Mouse (Mus musculus) gastrocnemius, adult 8-10 months (tissue): ENCODE measurements at regions not wholly inside any gene's neighbourhood (a gene's known extent, or its start where the extent isn't known, plus 50 kb on each side); places are given as distances from the start of the nearest gene placed in this dataset.

Source experiments
- DNase-seq, 2 experiments: peaks; one replicate each; pipeline ENCODE4 v3.0.0; 2022; ENCODE audit warnings: low spot score in 2 of 2

GRCm38 (mm10) chr2:27812946-27813345, 73.3 kb upstream of the Col5a1 start:
- no peak for DNase-seq

- peak; percentile 55 for DNase-seq
Observed at GRCm38 (mm10) chr2:27813370-27813769, 72.9 kb upstream of the Col5a1 start.

- no peak for DNase-seq
Observed at GRCm38 (mm10) chr2:27818656-27819055, 67.6 kb upstream of the Col5a1 start.

DNA sequence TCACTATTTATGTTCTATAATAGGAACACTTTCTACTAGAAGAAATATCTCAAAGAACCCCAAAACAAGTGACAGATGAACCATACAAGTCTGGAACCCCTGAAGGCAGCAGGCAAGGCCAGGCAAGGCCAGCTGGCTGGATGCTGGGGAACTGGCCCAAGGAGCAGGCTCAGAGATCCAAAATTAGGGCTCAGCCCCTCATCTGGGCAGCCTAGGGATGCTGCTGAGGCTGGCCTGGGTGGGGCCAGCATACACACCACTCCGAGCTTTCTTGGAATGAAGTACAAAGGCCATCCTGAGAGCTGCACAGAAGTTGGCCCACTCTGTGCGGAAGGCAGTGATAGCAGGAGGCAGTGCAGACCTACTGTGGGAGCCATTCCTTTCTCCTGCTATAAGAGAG, 59.4 kb upstream of the Col5a1 start:
- DNase-seq, result no peak

DNA sequence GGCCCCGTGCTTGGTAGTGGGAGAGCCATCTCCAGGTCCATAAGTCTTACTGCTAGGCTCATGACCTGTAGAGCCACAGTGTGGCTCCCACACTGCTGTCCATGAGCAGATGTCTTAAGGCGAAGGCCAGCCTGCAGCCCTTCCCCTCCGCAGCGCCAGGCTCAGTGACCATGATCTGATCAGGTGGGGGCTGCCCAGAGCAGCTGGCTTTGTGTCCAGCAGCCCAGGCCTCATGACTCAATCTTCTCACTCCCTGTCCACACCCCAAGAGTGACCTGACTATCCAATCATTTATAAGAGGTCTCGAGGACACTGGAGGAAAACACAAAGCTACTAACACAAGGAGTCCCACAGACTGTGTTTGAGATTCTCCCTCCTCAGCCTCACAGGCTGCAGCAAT, 58.6 kb upstream of the Col5a1 start:
- DNase-seq, result no peak

GRCm38 (mm10) chr2:27828237-27828636, 58.0 kb upstream of the Col5a1 start:
- no peak for DNase-seq

GRCm38 (mm10) chr2:27829551-27829950, 56.7 kb upstream of the Col5a1 start:
- DNase-seq, result no peak

GRCm38 (mm10) chr2:27834971-27835370, 51.3 kb upstream of the Col5a1 start:
- no peak for DNase-seq

DNA sequence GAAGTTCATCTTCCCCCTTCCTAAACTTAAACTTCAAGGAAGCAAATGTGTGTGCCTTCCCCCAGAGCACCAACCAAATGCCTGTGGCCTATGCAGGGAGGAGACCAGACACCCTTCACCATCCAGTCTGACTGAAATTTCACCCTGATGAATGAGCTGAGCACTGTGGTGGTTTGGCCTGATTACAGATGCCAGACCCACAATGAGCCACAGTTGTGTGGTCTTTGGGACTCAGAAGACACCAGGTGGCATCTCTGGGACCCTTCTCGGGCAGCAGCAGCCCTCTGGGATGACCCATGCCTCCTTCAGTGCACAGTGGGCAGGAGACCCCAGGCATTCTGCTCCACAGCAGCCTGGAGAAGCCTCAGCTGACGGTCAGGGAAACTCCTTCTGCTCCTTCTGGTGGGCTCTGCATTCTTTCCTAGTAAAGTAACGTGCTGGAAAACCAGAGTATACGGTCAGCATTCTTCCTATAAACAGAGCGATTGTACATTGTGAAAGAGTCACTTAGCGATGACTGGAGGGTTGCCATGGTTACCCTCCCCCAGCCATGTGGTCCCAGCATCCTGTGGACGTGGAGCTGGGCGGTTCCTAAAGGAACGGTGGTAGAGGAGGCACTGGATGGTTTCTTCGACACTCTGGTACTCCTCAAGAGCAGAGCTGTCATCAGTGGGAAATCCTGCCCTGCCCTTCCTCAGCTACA, 50.3 kb upstream of the Col5a1 start:
- no peak for DNase-seq
